Mouse (Mus musculus) ES-E14 (cell line): ENCODE measurements around the gene Pitpnm2.

Experiments used
- CHD2 ChIP-seq: IDR thresholded peaks from 2 replicates; pipeline ENCODE4 v1.6.1; 2014; ENCODE audit warnings: mild to moderate bottlenecking, low read depth, low read length, inconsistent platforms
- HCFC1 ChIP-seq: IDR thresholded peaks from 2 replicates; pipeline ENCODE4 v1.6.1; 2012; ENCODE audit warnings: low read length, inconsistent platforms, borderline replicate concordance; ENCODE audit not compliant: insufficient read depth
- MAFK ChIP-seq: IDR thresholded peaks from 2 replicates; pipeline ENCODE4 v1.6.1; 2014; ENCODE audit warnings: mild to moderate bottlenecking, low read depth, low read length, inconsistent platforms; ENCODE audit not compliant: insufficient read depth
- ZC3H11A ChIP-seq: IDR thresholded peaks from 2 replicates; pipeline ENCODE4 v1.6.1; 2012; ENCODE audit warnings: low read depth, mild to moderate bottlenecking, inconsistent platforms, low read length, borderline replicate concordance
- ZNF384 ChIP-seq: IDR thresholded peaks from 2 replicates; pipeline ENCODE4 v1.6.1; 2012; ENCODE audit warnings: low read depth, low read length, inconsistent platforms

GRCm38 (mm10) chr5:124211234-124211633, 38.3 kb downstream of the Pitpnm2 start:
- TF ChIP-seq ZC3H11A (no peak), ZNF384 (no peak), CHD2 (no peak), HCFC1 (no peak), MAFK (no peak)
